Mouse (Mus musculus) hindbrain, embryonic 16.5 days (tissue): ENCODE data around the gene Ptpro. TPM values are rescaled to one million over a fixed set of nuclear protein-coding genes. Genes with fewer than 3 reads are reported as not detected.

Experiments
- ATAC-seq: fragments of 200-750 bp; cut with Nextera tagmentation; 2 replicates; pipeline ENCODE4 v1.8.0; 2017; ENCODE audit warnings: moderate TSS enrichment, moderate library complexity
- H3K27ac ChIP-seq: fragments of 300-500 bp; sonication (generic); 2 replicates; pipeline ENCODE4 v1.5.1; 2014; ENCODE audit warnings: low read depth, mild to moderate bottlenecking, control low read depth, low read length, moderate library complexity
- H3K27me3 ChIP-seq: fragments of 300-500 bp; sonication (generic); replicated peaks from 2 replicates; pipeline ENCODE4 v1.6.1; 2014; ENCODE audit warnings: low read length; ENCODE audit not compliant: control insufficient read depth, insufficient read depth
- H3K36me3 ChIP-seq: fragments of 300-500 bp; sonication (generic); 2 replicates; pipeline ENCODE4 v1.6.1; 2014; ENCODE audit warnings: mild to moderate bottlenecking, low read length, moderate library complexity, mixed read lengths; ENCODE audit not compliant: control insufficient read depth, insufficient read depth
- H3K4me1 ChIP-seq: fragments of 300-500 bp; sonication (generic); 2 replicates; pipeline ENCODE4 v1.6.1; 2014; ENCODE audit warnings: low read depth, low read length; ENCODE audit not compliant: control insufficient read depth, insufficient read depth
- H3K4me2 ChIP-seq: fragments of 300-500 bp; sonication (generic); 2 replicates; pipeline ENCODE4 v1.6.1; 2014; ENCODE audit warnings: mild to moderate bottlenecking, low read length, control low read depth, moderate library complexity
- H3K4me3 ChIP-seq: fragments of 300-500 bp; sonication (generic); 2 replicates; pipeline ENCODE4 v1.5.1; 2014; ENCODE audit warnings: mild to moderate bottlenecking, low read length, control low read depth, moderate library complexity
- H3K9ac ChIP-seq: fragments of 300-500 bp; sonication (generic); 2 replicates; pipeline ENCODE4 v1.6.1; 2014; ENCODE audit warnings: low read depth, mild to moderate bottlenecking, control low read depth, low read length, moderate library complexity
- H3K9me3 ChIP-seq: fragments of 300-500 bp; sonication (generic); 2 replicates; pipeline ENCODE4 v1.6.1; 2014; ENCODE audit warnings: mild to moderate bottlenecking, low read length, moderate library complexity; ENCODE audit not compliant: control insufficient read depth
- WGBS: fragments of 180-500 bp; shearing (Covaris S2); extraction: QIAGEN DNeasy Blood & Tissue Kit; methylation state at CpG from one replicate; pipeline ENCODE4 v1.1.7; 2014; 5-methylcytosine and 5-hydroxymethylcytosine counted together
- polyA plus RNA-seq: library from polyadenylated mRNA; unstranded; fragments of >200 nt; fragmentation: Nextera tagmentation; extraction: Ambion mirVana; gene quantifications from 2 replicates; pipeline ENCODE4 v1.2.1, GENCODE M21; 2015

The Ptpro gene
- 39.2 and 51.8 TPM in 2 replicates for polyA plus RNA-seq

- Histone ChIP-seq H3K27ac (peak within 1 kb of the TSS; percentile 91), H3K4me1 (no peaks in the 10 kb centered on the region; the same call in 1 of the 2 replicates), H3K4me2 (peak within 1 kb of the TSS; percentile 71), H3K4me3 (peak within 1 kb of the TSS; percentile 64), H3K36me3 (no peaks in the 10 kb centered on the region), H3K9ac (peak within 1 kb of the TSS; percentile 83), H3K27me3 (no peaks in the 10 kb centered on the region), H3K9me3 (no peaks in the 10 kb centered on the region)
- ATAC-seq, result peak; percentile 94
- 0% methylated on average over 48 of the region's 53 CpGs for WGBS
Measured at GRCm38 (mm10) chr6:137252194-137252886, at the start of gene Ptpro. TSS of gene Ptpro (plus strand) at chr6:137252319.

DNA sequence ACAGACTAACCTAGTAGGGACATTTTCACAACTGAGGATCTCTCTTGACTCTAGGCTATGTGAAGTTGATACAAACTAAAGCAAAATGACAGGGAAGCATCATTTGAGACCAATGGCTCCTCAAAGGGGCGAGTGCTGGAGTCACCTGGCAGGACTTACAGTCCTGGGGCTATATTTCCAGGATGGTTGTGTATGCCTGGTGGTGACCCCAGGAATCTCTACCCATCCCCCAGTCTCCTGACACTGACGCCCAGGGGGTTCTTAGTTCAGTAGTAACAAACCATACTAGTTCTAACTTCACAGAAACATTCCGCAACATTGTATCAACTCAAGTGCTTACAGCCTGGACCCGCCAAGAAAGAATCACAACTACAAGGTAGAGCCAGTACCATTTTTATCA is 49.5 kb upstream of the Ptpro start:
- Histone ChIP-seq H3K4me3 (no peak overlapping the region), H3K36me3 (no peaks in the 10 kb centered on the region), H3K27ac (no peak overlapping the region), H3K9ac (no peak overlapping the region), H3K27me3 (no peaks in the 10 kb centered on the region), H3K4me2 (no peak overlapping the region), H3K4me1 (no peaks in the 10 kb centered on the region), H3K9me3 (no peaks in the 10 kb centered on the region)
- WGBS, result 91% methylated on average over 4 of the region's 4 CpGs
- no peak for ATAC-seq

DNA sequence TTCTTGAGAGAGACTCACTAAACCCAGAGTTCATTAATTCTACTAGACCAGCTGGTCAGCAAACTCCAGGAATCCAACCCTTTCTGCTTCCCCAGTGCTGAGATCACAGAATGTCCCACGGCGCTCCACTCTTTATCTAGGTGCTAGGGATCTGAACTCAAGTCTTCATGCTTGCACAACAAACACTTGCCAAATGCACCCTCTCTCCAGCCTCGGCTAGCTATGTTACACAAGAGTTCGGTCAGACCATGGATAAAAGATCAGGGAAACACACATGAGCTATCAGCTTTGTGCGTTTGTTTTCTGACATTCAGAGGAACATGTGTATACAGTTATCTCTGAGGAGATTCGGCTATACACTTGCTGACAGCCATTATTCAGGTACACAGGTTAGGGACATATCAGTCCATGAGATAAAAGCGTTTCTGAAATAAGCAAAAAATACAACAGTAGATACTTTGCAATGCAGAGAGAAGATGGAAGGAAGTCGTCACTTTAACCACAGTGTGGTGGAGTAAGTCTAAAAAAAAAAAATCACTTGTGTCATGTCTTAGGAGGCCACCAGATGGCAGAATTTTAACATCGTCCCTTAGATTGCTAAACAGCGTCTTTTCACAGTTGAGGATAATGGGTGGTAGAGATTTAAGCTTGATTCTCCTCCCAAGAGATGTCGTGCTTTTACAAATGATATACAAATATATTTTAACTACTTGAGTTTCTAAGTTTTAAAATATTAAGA is 46.3 kb upstream of the Ptpro start:
- H3K9ac ChIP-seq, result no peak overlapping the region
- ATAC-seq, result peak; percentile 60
- no peaks in the 10 kb centered on the region for H3K36me3 ChIP-seq
- WGBS, result 56% methylated on average over 11 of the region's 11 CpGs
- H3K4me3 ChIP-seq, result no peak overlapping the region
- H3K9me3 ChIP-seq, result no peaks in the 10 kb centered on the region
- H3K4me2 ChIP-seq, result no peak overlapping the region
- H3K27ac ChIP-seq, result no peak overlapping the region
- no peaks in the 10 kb centered on the region for H3K4me1 ChIP-seq
- no peaks in the 10 kb centered on the region for H3K27me3 ChIP-seq

- no peak overlapping the region for H3K4me2 ChIP-seq
- 93% methylated on average over 6 of the region's 6 CpGs for WGBS
- no peak overlapping the region for H3K27ac ChIP-seq
- no peak overlapping the region for H3K9ac ChIP-seq
- no peak for ATAC-seq
- H3K4me1 ChIP-seq, result no peaks in the 10 kb centered on the region
- H3K36me3 ChIP-seq, result no peaks in the 10 kb centered on the region
- no peak overlapping the region for H3K4me3 ChIP-seq
- H3K9me3 ChIP-seq, result no peaks in the 10 kb centered on the region
- no peaks in the 10 kb centered on the region for H3K27me3 ChIP-seq
Measured at GRCm38 (mm10) chr6:137207126-137207525, 45.0 kb upstream of the Ptpro start.

DNA sequence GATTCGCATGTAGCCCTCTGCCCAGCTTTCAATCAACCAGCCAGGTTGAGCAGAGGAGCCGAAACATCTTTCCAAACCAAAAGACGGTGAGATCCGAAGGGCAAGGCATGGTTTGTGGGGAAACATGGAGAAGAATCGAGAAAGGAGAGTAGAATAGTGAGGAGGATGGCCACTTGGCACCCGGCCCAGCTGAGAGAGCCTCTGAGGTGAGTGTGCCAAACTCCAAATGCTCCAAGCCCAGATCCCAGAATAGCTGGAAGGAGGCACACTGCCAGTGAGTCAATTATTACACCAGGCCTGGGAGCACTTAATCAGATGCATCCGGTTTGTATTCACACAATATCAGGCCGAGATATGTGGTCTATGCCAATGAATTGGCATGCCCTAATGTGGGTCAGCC is 42.1 kb upstream of the Ptpro start:
- Histone ChIP-seq H3K9ac (no peak overlapping the region), H3K4me2 (no peak overlapping the region), H3K27ac (no peak overlapping the region), H3K4me3 (no peak overlapping the region), H3K27me3 (no peaks in the 10 kb centered on the region), H3K36me3 (no peaks in the 10 kb centered on the region), H3K9me3 (no peaks in the 10 kb centered on the region), H3K4me1 (no peaks in the 10 kb centered on the region)
- WGBS, result 74% methylated on average over 8 of the region's 8 CpGs
- peak; percentile 87 for ATAC-seq

GRCm38 (mm10) chr6:137210991-137211390 is 41.1 kb upstream of the Ptpro start:
- Histone ChIP-seq H3K36me3 (no peaks in the 10 kb centered on the region), H3K4me1 (no peaks in the 10 kb centered on the region), H3K27ac (no peak overlapping the region), H3K9me3 (no peaks in the 10 kb centered on the region), H3K27me3 (no peaks in the 10 kb centered on the region), H3K9ac (no peak overlapping the region), H3K4me3 (no peak overlapping the region), H3K4me2 (no peak overlapping the region)
- no peak for ATAC-seq
- 95% methylated on average over 10 of the region's 10 CpGs for WGBS

- no peak for ATAC-seq
- Histone ChIP-seq H3K4me2 (no peak overlapping the region), H3K27me3 (no peaks in the 10 kb centered on the region), H3K36me3 (no peaks in the 10 kb centered on the region), H3K9ac (no peak overlapping the region), H3K4me3 (no peak overlapping the region), H3K27ac (no peak overlapping the region), H3K9me3 (no peaks in the 10 kb centered on the region), H3K4me1 (no peaks in the 10 kb centered on the region)
- WGBS, result 74% methylated on average over 2 of the region's 2 CpGs
Measured at GRCm38 (mm10) chr6:137211441-137211840, 40.7 kb upstream of the Ptpro start.

DNA sequence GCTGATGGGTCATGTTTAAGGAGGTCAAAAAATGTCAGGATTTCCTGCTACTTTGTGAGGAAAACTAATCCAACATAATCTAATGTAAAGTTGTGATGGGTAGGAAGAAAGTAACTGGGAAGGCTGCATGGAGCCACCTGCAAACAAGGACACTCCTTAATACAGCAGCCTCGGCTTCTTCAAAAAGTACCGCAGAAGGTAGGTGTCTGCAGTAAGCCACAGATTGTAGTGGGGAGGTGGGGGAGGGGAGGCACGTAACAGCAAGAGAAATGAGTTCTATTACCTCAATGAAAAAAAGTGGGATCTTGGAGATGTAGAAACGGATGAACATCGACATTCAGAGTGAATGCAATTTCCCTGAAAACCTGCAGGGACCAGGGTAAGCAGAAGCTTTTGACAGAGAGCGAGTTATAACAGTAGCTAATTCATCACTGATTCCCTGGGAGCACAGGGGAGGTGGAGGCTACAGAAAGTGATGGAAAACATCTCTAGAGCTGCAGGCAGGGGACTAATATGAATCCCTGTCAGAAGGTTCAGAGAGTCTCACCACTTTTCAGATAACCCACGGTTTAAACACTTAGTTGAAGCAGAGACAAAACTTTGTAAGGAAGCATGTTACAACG is 34.2 kb upstream of the Ptpro start:
- WGBS, result 79% methylated on average over 8 of the region's 8 CpGs
- Histone ChIP-seq H3K9ac (no peak overlapping the region), H3K36me3 (no peaks in the 10 kb centered on the region), H3K27me3 (no peaks in the 10 kb centered on the region), H3K4me3 (no peak overlapping the region), H3K4me1 (no peaks in the 10 kb centered on the region), H3K9me3 (no peaks in the 10 kb centered on the region), H3K27ac (no peak overlapping the region), H3K4me2 (no peak overlapping the region)
- ATAC-seq, result peak; percentile 63; the same call in 1 of the 2 replicates

- peak overlapping the region; percentile 64 for H3K4me3 ChIP-seq
- no peaks in the 10 kb centered on the region for H3K36me3 ChIP-seq
- WGBS, result 0% methylated on average over 15 of the region's 15 CpGs
- H3K4me2 ChIP-seq, result peak overlapping the region; percentile 71
- no peaks in the 10 kb centered on the region for H3K9me3 ChIP-seq
- H3K4me1 ChIP-seq, result no peaks in the 10 kb centered on the region; the same call in 1 of the 2 replicates
- ATAC-seq, result peak; percentile 69
- no peaks in the 10 kb centered on the region for H3K27me3 ChIP-seq
- peak overlapping the region; percentile 83 for H3K9ac ChIP-seq
- peak overlapping the region; percentile 91 for H3K27ac ChIP-seq
Measured at GRCm38 (mm10) chr6:137252887-137253242, 746 bp downstream of the Ptpro start.
